Mouse (Mus musculus) right cerebral cortex, postnatal 14 days (tissue): ENCODE data around the gene Trabd2b.

Source experiments
- DNase-seq: peaks from one replicate; pipeline ENCODE4 v3.0.0; 2022

Gene Trabd2b

DNA sequence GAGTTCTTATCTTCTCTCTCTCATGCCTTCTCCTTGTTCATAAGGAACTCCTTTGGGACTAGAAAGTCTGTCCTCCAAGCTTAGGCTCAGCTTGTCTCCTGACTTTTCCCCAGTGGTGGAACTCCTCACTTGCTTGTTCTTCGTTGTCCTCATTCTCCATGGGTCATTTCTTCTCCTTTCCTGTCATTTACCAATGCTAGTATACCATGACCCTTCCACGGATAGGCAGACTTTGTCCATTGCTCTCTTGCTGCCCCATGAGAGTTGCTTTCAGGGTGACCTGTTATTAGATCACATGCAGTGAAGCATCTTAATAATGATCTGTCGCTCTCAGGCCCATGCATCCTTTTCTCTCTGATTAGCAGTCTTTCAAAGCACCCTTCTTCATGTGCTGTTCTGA is 46.6 kb downstream of the Trabd2b start:
- no peak for DNase-seq

- no peak for DNase-seq
Measured at GRCm38 (mm10) chr4:114454016-114454415, 47.5 kb downstream of the Trabd2b start.

GRCm38 (mm10) chr4:114454495-114455186 is 48.1 kb downstream of the Trabd2b start:
- no peak for DNase-seq

- no peak for DNase-seq
Measured at GRCm38 (mm10) chr4:114457111-114457510, 50.6 kb downstream of the Trabd2b start.

DNA sequence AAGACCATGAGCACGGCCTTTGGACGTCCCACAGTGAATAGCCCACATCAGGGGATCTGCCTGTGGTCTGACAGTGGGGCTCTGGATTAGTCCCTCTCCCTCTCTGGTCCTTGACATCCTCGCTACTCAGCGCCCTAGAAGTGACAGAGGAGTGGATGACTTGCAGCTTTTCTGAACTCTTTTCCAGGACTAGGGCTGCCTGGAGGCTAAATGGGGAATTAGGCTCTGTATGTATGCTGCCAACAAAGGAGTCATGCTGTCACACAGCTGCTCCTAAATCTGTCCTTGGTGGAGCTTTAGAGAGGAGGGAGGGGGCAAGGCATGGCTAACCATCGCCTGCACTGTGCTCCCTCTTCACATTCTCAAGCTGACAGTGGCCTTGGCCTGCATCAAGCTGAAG is 53.1 kb downstream of the Trabd2b start:
- no peak for DNase-seq

DNA sequence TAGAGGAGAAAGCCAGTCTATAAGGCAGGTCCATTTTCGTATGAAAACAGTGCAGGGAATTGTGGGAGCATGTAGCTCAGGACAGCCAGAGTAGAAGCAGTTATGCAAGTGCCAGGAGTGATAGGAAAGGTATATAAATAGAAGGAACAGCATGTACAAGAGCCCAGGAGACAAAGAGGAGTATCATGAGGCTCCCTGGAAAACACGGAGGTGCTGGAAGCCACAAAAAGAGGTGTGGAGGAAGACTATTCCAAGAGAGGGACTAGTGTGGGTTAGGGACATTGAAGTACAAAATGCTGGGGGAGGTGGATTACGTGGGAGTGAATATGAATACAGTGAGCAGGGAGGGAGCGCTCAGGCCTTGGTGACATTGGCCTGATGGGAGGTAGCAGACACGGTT is 53.9 kb downstream of the Trabd2b start:
- DNase-seq: no peak

GRCm38 (mm10) chr4:114461093-114461492 is 54.6 kb downstream of the Trabd2b start:
- no peak for DNase-seq

GRCm38 (mm10) chr4:114465641-114466040 is 59.1 kb downstream of the Trabd2b start:
- no peak for DNase-seq

- no peak for DNase-seq
Measured at GRCm38 (mm10) chr4:114467371-114468094, 61.0 kb downstream of the Trabd2b start.

DNA sequence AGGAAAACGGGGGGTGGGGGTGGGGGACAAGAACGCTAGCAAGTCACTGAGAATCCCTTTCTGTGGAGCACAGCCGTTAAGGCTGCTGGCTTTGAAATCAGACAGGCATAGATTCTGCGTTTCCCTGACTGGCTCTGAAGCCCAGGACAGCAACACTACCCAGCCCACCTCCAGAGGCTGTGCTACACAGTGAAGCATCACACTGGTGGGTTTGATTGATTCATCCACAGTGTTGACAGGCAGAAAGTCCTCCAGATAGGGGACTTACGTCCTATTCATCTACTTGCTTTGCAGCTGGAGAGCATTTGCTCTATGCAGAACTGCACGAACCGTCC is 61.5 kb downstream of the Trabd2b start:
- no peak for DNase-seq

- DNase-seq: no peak
Measured at GRCm38 (mm10) chr4:114469881-114470280, 63.4 kb downstream of the Trabd2b start.

- DNase-seq: no peak
Measured at GRCm38 (mm10) chr4:114472143-114472542, 65.6 kb downstream of the Trabd2b start.

GRCm38 (mm10) chr4:114476316-114476715 is 69.8 kb downstream of the Trabd2b start:
- no peak for DNase-seq

- DNase-seq: no peak
Measured at GRCm38 (mm10) chr4:114477082-114477771, 70.7 kb downstream of the Trabd2b start.

GRCm38 (mm10) chr4:114481518-114481917 is 75.0 kb downstream of the Trabd2b start:
- no peak for DNase-seq

- DNase-seq: no peak
Measured at GRCm38 (mm10) chr4:114484173-114484572, 77.6 kb downstream of the Trabd2b start.

- DNase-seq: no peak
Measured at GRCm38 (mm10) chr4:114485996-114486395, 79.5 kb downstream of the Trabd2b start.

- DNase-seq: no peak
Measured at GRCm38 (mm10) chr4:114486885-114487531, 80.5 kb downstream of the Trabd2b start.

GRCm38 (mm10) chr4:114487701-114488100 is 81.2 kb downstream of the Trabd2b start:
- no peak for DNase-seq

DNA sequence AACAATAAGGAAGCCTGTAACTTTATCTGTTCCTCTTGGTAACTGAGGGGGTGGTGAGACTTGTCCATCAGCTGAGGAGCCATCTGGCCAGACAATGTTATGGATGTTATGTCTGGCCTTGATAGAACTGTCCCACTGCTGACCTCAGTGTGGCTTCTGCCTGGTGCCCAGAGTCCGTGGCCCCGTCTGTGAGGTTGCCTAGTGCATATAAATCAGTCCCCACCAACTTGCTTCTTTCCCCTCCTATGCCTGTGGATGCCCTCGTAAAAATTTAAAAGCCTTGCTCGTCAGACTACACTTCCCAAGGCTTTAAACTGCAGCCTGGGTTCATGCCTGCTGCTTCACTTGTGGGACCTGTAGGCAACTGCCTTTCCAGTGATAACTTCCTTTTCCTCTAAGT is 85.6 kb downstream of the Trabd2b start:
- no peak for DNase-seq

GRCm38 (mm10) chr4:114494035-114494434 is 87.5 kb downstream of the Trabd2b start:
- no peak for DNase-seq

DNA sequence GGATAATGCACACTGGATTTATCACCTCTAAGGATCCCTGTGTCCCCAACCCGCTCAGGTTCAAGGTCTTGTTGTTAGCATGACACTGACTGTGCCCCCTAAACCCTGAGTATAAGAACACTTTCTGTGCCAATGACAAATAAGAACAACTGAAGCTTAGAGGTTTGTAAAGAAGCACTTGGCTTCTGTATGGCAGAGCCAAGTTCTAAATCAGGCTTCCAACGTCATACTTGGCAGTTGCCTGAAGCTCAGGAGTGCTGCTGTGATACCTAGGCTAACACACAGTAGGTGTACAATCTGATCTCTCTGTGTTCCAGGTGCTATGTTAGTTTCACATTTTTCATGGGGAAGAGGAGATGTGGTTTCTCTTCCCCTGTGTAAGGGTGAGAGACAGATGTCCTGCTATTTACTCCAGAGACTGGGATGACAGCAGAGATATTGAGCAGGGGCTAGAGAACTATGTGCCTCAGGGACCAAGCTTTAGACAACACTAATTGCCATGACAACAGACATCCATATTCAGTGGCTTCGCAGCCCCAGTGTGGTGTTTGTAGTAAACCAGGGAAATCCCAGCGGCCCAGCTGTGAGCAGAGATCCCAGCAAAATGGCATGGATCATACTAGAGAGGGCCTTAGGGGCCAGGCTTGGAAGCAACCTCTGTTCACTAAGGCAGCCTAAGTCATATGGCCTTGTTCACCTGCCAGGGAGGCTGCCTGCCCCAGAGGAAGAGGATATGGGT is 89.3 kb downstream of the Trabd2b start:
- no peak for DNase-seq

DNA sequence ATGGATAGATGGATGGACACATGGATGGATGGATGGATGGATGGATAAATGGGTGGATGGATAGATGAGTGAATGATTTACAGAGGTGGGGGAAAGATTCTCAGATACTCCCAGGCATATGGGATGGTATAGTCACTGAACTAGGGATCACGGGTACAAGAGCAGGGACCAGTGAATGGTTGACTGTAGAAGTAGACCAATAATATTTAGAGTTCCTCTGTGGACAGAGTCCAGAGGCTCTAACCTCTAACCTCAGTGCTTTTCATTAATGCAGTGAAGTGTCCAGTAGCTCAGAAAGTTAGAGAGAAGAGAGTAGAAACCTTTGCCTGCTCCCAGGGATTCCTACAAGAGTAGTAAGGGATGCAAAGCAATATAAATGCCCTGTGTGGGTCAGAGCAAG is 93.1 kb downstream of the Trabd2b start:
- no peak for DNase-seq
